Mouse (Mus musculus) C2C12 (cell line): ENCODE measurements around the gene Trove2.

Source experiments
- CEBPB ChIP-seq: IDR thresholded peaks from one replicate; pipeline ENCODE4 v1.6.1; 2011; ENCODE audit warnings: low read depth, mild to moderate bottlenecking, control low read depth, moderate library complexity
- CTCF ChIP-seq: IDR thresholded peaks from one replicate; pipeline ENCODE4 v1.5.1; 2011; ENCODE audit not compliant: control insufficient read depth, insufficient read depth, insufficient read length
- FOSL1 ChIP-seq: IDR thresholded peaks from one replicate; pipeline ENCODE4 v1.8.0; 2011; ENCODE audit warnings: mild to moderate bottlenecking, low read length; ENCODE audit not compliant: poor library complexity, insufficient read depth, severe bottlenecking
- MAX ChIP-seq: IDR thresholded peaks from one replicate; pipeline ENCODE4 v1.6.1; 2011; ENCODE audit warnings: mild to moderate bottlenecking, control low read depth

GRCm38 (mm10) chr1:143764443-143764842, 12.4 kb downstream of the Trove2 start:
- TF ChIP-seq CTCF = no peak
- TF ChIP-seq FOSL1 = no peak
- no peak for TF ChIP-seq CEBPB
- TF ChIP-seq MAX = no peak
